Mouse (Mus musculus) fibroblast of lung, adult 2 months (primary cell): ENCODE measurements around the gene Evi2b.

Experiments
- DNase-seq: peaks from one replicate; pipeline ENCODE4 v3.0.0-alpha.2; 2011; ENCODE audit warnings: low read depth

Gene Evi2b

GRCm38 (mm10) chr11:79523560-79524309 is at the start of gene Evi2b:
Gene Evi2b, minus strand, starts transcription at chr11:79523762.
- DNase-seq: no peak

DNA sequence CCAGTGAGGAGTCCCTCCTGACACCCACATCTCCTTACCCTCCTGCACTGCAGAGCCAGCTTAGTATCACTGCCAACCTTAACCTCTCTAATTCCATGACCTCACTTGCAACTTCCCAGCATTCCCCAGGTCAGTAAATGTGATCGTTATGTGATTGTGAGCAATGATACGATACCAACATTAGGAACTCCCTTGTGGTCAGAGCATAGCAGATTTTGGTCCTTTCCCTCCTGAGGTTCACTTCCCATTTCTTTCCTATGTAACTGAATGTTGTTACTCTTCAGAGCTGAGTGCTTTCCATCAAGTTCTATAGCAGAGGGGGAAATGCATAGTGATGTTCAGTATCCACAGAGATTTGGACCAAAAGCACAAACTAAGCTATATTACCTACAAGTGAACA is 46.8 kb upstream of the Evi2b start:
- no peak for DNase-seq

- DNase-seq: no peak
These were observed 44.8 kb upstream of the Evi2b start for GRCm38 (mm10) chr11:79568197-79568911.

- no peak for DNase-seq
These were observed 43.4 kb upstream of the Evi2b start for GRCm38 (mm10) chr11:79566947-79567346.

GRCm38 (mm10) chr11:79563493-79563892 is 39.9 kb upstream of the Evi2b start:
- no peak for DNase-seq

DNA sequence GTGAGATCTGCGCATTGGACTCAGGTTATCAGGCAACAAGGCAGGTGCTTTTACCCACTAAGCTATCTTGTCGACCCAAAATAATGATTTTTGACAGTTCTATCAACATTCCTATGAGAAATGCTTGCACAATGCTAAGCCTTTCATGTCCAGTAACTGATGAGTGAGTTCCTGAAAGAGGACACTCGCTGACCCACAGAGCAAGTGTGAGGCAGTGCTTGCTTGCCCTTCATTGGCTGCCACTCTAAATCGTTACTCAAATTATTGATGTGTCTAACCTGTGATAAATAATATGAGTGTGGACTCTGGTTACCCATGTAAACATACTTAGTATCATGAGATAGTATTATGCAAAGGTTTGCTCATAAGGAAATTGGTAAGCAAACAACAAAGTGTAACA is 37.0 kb upstream of the Evi2b start:
- DNase-seq: no peak

GRCm38 (mm10) chr11:79552622-79553021 is 29.1 kb upstream of the Evi2b start:
- DNase-seq: no peak

- no peak for DNase-seq
These were observed 12.7 kb upstream of the Evi2b start for GRCm38 (mm10) chr11:79536293-79536692.

DNA sequence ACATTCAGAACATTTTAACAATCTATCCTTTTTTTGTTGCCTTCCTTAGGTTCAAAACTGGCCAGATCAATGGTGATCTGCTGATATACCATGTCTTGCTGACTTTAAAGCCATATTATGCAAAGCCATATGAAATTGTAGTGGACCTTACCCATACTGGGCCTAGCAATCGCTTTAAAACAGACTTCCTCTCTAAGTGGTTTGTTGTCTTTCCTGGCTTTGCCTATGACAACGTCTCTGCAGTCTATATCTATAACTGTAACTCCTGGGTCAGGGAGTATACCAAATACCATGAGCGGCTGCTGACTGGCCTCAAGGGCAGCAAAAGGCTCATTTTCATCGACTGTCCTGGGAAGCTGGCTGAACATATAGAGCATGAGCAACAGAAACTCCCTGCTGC is 12.0 kb upstream of the Evi2b start:
- DNase-seq: no peak

GRCm38 (mm10) chr11:79533950-79534690 is 10.6 kb upstream of the Evi2b start:
- DNase-seq: peak; percentile 94

DNA sequence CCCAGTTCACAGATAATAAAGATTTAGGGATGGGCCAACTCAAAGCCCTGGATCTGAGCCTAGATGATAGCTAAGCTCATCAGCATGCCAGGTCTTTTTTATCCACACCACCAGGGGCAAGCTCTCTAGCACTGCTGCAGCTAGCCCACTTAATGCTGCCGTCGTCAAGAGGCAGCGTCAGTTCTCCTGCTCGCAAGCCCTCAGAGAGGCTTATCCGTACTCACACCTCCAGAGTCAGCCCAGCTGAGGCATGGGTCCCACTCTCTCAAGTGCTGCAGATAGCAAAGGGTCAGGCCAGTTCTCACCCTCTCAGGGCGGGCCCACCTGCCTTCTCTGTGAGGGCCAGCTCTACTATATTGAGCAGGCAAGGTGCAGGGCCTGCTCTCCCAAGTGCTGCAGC is 9.7 kb upstream of the Evi2b start:
- DNase-seq: no peak

GRCm38 (mm10) chr11:79531485-79531884 is 7.9 kb upstream of the Evi2b start:
- DNase-seq: no peak

DNA sequence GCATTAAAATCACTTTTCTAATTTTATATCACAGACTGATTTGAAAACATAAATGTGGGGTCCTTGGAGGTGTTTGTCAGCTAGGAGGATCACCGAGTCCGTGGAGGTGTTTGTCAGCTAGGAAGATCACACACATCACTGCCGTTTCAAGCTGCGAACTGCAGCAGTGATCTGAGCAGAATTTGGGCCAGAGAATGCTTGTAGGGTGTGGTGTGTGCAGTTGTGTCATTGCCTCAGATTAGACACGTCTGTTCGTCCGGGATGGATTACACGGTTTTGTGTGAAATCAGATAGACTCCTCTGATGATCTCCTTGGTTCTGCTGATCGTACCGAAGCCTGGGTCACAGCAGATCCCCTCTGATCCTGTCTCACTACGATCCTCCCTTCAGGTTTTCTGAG is 7.2 kb upstream of the Evi2b start:
- DNase-seq: no peak

DNA sequence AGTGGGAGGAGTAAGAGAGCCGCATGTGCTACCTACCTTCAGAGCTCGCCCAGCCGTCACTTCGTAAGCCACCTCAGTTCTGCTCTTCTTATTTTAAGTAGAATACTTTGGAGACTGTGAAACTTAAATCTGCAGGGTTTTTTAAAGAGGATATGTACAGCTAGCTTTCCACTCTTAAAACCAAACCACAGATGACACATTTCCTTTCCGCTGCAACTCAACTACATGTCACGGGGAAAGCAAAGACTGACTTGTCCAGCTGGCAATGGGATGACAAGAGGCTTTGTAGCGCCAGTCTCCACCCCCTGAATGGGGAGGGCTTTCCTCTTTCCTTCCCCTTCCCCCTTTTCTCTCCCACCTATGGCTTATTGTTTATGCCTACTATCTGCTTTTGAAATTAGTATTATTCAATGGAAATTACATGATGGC is 6.8 kb upstream of the Evi2b start, which contains the start of the genes Evi2 and Evi2a:
Gene Evi2, minus strand, starts transcription at position 257 of the 429 bp plus-strand sequence.
Gene Evi2a, minus strand, starts transcription at position 277 of the 429 bp plus-strand sequence.
- DNase-seq: peak; percentile 51

- DNase-seq: no peak
These were observed 6.2 kb upstream of the Evi2b start for GRCm38 (mm10) chr11:79529736-79530135.

DNA sequence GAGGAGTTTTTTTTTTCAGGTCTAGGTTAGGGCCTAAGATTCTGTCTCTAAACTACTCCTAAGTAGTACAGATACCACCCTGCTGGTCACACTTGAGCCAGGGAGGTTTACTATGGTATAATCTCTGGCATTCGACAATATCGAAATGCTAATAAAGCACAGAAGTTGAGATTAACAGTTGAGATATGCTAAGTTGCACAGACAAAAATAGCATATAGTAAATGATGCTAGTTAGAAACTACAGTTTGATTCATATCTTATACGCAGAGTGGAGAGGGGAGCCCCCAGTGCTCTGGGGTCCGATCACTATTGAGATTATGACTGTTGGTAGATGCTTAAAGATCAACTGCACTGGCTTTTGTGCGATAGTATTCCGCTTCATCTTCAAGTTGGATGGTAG is 5.7 kb upstream of the Evi2b start:
- DNase-seq: no peak

GRCm38 (mm10) chr11:79528601-79529000 is 5.0 kb upstream of the Evi2b start:
- DNase-seq: no peak

DNA sequence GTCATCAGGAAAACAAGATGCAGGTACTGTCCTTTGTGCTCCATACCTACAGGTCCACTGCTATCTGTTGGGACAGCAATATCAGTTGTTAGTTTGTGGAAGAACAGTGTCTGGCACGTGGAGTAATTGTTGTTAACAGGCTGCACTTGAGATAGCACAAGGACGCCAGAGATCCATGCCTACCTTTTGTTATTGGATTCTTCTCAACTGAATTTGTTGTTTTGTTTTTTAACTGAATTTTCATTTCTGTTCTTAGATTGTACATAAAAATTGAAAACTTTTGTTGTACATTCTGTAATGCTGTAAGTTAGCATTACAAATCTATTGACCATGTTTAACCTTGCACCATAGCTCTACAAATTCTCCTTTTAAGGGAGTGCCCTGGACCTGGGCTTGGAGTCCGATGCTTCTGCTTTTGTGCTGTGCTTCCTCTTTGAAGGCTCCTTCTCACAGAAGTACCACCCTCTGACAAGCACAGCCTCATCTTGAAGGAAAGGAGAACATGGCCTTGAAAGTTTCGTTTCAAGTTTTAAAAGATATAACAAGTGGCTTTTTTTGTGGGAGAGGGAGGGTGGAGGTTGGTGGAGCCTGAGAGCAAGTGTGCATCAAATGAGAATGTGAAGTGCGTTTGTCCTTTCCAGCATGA is 4.3 kb upstream of the Evi2b start:
- no peak for DNase-seq

DNA sequence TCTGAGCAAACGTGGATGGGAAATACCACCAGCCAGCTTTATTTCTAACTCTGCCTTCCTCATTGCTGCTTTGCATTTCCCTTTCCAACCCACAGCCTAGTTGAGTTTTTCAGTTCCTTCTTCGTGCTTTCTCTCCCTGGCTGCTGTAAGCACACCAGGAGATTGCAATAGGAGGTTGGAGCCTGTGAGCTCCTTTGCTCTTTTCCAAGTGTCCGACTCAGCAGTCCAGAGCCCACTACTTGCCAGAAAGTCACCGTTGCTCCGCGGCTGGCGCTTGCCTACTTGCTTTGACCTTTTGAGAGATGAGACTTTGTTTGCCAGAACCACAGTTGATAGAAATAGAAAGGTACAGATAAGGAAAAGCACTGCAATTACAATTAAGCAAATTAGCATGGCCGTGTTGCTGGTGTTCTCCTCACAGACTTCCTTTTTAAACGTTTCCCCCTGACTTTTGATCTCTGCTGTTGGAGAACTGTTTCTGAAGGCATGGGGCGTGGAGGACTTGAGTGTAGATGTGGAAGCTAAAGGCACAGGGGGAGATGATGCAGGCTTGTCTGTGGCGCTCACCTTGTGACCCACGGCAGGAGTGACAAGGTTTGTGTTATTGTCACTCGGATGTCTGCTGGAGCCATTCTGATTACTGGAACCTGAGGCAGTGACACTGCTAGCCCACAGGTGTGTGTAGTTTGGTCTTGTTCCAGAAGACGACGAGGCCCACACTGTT is 3.6 kb upstream of the Evi2b start:
- no peak for DNase-seq

DNA sequence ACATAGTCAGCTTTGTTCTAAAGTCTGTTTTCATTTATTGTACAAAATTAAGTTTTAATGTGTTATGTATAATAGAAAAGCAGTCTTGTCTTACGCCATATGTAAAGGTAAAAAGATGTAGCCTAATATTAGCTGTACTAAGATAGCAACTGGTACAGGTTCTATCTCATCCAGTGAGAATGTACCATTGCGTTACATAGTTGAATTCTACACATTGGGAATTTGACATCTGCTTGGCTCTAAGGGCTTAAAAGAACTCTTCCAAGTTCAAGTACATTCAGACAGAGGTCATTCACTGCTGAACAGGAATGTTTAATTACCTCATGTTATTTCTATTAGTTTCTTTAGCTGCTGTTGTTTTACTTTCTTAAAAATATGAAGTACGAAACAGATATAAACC is 3.0 kb upstream of the Evi2b start:
- DNase-seq: no peak

GRCm38 (mm10) chr11:79524310-79524575 is 681 bp upstream of the Evi2b start:
- DNase-seq: no peak

- no peak for DNase-seq
These were observed 618 bp downstream of the Evi2b start for GRCm38 (mm10) chr11:79522944-79523343.
